Mouse (Mus musculus): ENCODE measurements around the gene Fzd7. TPM values are rescaled to one million over a fixed set of nuclear protein-coding genes. Genes with fewer than 3 reads are reported as not detected.

Fzd7 gene
- 18.7 and 26.8 TPM in 2 replicates for polyA plus RNA-seq (2012; rRNA removed)

DNA sequence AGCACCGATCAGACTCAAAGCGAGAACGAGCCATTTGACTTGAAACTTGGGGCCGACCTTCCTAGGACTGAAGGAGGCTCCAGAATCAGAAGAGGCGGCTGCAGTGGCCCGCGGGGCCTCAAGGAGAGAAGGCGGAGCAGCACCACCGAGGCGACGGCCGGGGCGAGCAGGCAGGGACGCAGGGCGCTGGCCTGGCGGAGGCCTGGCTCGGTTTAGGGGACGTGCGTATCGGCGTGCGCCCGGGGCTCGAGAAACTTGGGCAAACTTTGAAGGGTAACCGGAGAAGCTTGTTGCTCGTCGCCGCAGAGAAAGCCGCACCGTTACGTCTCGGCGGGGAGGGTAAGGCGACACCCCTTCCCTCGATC is at the start of gene Fzd7:
Gene Fzd7 (plus strand): TSS at position 94 of the 365 bp plus-strand sequence.

DNA sequence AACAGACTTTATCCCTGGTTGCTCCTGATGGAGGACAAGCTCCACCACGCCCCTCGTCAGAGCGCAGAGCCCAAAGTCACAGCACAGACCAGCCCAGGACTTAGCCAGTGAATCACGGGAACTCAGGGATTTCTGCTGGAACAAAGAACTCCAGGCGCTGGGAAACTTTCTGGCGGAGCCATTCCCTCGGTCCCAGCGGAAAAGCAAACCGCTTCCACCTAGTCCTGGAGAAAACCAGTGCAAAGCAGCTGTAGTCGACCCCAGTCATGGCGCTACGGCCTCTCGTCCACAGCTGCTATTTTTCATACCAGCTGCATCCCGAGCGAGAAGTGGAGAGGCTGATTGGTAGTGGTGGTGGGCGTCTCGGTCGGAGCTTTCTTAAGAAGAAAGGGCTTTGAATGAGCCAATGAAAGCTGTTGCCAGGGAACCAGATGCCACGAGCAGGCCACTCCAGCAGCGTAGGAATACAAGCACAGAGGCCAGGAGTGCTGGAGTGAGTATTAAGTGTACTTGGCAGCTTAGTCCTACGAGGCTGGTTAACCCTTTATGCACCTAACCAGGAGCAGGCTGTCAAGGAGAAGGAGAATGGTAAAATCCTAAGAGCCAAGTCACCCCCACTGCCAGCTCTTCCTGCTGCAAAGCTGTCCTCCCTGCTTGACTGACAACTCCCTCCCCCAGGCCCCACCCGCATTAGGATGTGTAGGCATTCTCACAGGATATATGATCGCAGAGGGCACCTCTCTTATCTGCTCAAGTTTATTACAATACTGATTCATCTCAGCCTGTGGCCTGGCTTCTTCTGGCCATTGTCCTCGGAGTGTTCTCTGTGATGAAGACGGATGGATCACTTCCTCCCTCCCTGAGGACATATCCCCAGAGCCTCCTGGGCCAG is 34.0 kb downstream of the Fzd7 start, which contains the start of gene Gm973:
Gene Gm973 (plus strand): TSS at position 239 of the 892 bp plus-strand sequence.

Other genes starting within 250 kb of the Fzd7 start
- gene Als2, start 245.2 kb upstream of the Fzd7 start, polyA plus RNA-seq (2012; rRNA removed), result 12.8 and 13.4 TPM in 2 replicates
- gene Cdk15, start 225.5 kb upstream of the Fzd7 start, polyA plus RNA-seq (2012; rRNA removed), result 0.24 and 0.36 TPM in 2 replicates
- 2.0 and 5.4 TPM in 2 replicates for gene Gm973, start 33.8 kb downstream of the Fzd7 start, polyA plus RNA-seq (2012; rRNA removed)
- gene Sumo1, start 188.4 kb downstream of the Fzd7 start, polyA plus RNA-seq (2012; rRNA removed), result 157 and 211 TPM in 2 replicates
- gene Nop58, start 202.5 kb downstream of the Fzd7 start, polyA plus RNA-seq (2012; rRNA removed), result 194 and 352 TPM in 2 replicates